Mouse (Mus musculus) liver, adult (tissue): ENCODE data around the gene Med12l.

ENCODE experiments used
- GATA4 ChIP-seq: IDR thresholded peaks from 2 replicates; pipeline ENCODE4 v1.6.1; 2014; ENCODE audit warnings: mild to moderate bottlenecking, low read length; ENCODE audit not compliant: insufficient replicate concordance

Med12l gene

GRCm38 (mm10) chr3:59141507-59142305 is 136.1 kb downstream of the Med12l start:
- no peak for TF ChIP-seq GATA4

DNA sequence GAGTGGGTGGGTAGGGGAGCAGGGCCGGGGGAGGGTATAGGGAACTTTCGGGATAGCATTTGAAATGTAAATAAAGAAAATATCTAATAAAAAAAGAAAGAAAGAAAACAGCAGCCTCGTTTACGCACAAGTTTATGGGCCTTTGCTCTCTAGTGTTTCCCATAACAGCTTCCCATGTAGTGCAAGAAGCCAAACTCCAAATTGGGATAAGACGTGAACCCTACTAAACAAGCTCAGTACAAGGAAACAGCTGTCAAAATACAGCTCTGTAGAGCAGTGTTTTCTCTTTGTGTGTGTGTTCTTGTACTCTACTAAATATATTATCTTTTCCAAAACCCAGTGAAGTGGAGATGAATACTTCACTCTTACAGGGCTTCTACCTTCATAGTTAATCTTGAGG is 139.6 kb downstream of the Med12l start:
- TF ChIP-seq GATA4 = no peak

- TF ChIP-seq GATA4 = no peak
These were observed 144.0 kb downstream of the Med12l start for GRCm38 (mm10) chr3:59149646-59150045.

DNA sequence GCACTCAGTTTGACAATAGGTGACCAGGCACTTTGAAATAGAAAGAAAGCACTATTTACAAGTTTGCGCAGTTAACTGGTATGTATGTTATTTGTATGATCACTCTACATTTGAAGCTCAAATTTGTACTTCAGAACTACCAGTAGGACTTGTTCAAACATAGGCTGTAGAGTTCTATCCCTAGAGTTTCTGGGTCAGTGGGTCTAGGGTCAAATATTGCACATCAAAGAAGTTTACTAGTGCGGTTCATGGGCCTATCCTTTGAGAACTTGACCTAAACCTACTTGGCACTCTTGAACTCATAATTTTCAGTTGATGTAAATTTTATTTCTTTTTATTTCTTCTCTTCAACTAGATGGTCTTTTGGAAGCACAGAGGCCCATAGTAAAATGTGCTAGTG is 145.0 kb downstream of the Med12l start:
- no peak for TF ChIP-seq GATA4

GRCm38 (mm10) chr3:59153424-59153823 is 147.8 kb downstream of the Med12l start, which contains the start of gene P2ry14:
TSS of gene P2ry14 (minus strand) at chr3:59153618.
- no peak for TF ChIP-seq GATA4

DNA sequence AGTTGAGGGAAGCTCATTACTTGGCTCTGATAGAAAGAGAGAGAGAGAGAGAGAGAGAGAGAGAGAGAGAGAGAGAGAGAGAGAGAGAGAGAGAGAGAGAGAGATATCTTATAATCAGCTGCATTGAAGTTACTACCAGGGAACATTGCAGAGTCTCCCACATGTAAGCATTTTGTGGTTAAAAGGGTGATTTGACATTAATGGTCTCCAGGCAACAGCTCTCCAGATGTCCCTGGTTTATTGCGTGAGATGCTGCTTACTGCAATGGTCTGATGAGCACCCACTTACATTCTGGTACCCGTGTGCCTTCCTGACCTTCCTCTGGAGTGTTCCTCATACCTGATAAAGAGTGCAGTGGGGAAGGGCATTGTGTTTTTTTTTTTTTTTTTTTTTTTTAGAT is 149.3 kb downstream of the Med12l start:
- no peak for TF ChIP-seq GATA4

DNA sequence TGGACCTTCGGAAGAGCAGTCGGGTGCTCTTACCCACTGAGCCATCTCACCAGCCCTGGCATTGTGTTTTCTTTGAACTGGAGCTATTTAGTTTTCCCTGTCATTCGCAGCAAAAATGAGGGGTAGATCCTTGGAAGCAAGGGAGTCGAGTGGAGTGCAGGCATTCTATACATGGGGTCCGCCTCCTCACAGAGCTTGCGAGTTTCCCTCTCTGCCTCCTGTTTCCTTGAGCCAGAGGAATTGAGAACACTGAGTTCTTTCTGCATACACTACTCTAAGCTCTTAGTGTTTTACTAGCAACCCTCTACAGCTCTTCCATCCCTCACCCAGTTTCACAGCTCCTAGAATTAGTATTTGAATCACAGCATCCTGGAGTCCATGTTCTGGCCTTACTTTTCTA is 149.8 kb downstream of the Med12l start:
- TF ChIP-seq GATA4 = no peak

DNA sequence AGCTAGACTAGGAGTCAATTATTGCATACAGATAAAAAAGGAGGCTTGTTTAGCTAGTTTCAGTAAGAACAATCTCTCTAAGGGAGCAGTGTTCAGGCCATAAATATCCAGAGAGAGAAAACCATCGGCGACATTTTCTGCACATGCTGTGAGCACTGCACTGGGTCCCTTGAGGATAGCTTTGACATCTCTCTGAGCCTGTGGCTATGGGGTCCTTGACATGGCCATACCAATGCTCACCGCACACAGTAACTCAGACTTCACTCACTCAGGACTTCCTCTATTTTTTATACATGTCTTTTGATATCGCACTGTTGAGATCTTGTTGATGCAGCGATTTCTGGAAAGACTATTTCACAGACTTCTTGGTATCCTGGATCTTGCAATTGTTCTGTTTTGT is 151.4 kb downstream of the Med12l start:
- TF ChIP-seq GATA4 = no peak

DNA sequence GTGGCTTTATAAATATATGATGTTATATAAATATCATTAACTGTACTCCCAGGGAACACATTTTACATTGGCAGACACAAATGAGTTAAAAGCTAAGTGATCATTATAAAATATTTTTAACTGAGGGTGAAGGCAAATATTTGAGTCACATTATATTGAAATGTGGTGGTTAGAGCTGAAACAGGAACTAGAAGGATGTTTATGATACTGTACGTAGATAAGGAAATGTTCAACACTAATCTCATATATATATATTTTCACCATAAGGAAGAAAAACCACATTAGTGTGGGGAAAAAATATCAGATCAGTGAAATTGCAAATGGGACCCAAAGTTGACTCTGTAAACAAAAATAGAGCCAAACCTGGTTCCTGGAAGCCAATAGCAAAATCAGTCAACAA is 154.8 kb downstream of the Med12l start:
- no peak for TF ChIP-seq GATA4

DNA sequence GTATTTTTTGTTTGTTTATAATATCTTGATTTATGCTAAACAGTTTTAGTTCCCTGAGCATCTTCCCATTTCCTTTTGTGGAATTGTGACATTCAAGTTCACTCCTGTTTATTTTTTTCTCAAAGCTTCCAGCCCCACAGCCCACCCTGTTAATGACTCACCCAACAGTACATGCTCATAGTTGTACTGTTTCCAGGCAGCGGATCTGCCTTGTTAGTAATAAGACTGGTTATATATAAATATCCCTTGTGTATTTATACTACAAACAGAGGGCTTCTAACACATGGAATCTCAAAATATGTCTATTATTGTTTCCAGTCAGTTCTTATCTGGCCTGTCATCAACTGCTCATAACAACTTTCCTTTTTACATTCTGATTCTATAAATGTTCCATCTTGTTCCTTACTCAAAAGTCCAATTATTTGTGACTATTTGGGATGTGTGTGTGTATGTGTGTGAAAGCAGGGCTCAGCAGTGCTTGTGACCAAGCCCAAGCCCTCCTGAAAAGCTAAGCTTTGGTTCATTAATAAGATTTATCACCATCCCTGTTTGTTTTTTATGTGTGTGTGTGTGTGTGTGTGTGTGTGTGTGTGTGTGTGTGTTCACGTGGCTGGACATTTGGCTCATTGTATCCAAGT is 161.9 kb downstream of the Med12l start:
- TF ChIP-seq GATA4 = no peak

- no peak for TF ChIP-seq GATA4
These were observed 162.9 kb downstream of the Med12l start for GRCm38 (mm10) chr3:59168476-59168875.

DNA sequence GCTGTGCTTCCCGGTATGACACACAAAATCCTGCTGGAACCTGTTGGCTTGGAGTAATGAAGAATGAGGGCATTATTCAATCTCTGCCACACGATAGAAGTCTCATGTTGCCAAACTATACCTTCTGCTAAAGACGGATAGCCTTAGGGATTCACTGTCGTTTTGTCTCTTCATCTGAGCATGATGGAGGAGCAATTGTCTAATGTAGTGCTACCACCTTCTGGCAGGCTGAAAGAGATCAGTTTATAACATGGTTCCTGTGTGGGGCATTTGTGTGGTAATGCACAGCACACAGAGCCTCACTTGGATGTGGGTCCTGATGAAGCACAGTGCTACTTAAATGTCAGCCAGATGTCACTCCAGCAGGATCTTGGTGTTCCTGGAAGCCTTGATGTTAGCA is 163.6 kb downstream of the Med12l start:
- no peak for TF ChIP-seq GATA4

DNA sequence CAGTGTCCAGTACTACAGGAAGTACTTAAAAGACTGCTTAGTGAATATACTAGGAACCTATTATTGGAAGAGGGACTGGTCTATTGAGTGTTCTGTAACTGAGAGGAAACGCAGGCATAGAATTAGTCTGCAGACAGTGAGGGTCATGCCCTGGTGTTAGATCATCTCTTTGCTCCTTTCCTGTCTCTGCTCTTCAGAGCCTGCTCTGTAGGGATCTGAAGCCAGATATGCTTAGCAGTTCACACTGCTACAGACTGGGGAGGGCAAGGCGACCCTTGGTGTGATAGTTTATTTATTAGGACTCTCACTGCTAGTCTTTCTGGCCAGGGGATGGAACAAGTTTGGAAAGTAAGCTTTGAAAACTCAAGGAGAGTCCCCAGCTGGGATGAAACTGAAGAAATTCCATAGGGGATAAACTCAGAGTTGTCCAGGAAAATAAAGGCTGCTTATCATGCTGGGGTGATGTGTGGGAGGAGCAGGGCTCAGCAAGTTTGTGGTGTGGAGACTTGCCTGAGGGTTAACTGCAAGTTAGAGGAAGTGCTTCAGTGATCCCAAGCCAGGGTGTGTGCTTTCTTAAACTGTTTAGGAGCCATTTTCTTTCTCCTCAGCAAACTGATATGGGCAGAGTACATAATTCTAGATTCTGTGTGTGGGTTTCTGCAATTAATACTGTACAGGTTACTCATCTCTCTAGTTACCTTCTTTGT is 164.4 kb downstream of the Med12l start:
- no peak for TF ChIP-seq GATA4

DNA sequence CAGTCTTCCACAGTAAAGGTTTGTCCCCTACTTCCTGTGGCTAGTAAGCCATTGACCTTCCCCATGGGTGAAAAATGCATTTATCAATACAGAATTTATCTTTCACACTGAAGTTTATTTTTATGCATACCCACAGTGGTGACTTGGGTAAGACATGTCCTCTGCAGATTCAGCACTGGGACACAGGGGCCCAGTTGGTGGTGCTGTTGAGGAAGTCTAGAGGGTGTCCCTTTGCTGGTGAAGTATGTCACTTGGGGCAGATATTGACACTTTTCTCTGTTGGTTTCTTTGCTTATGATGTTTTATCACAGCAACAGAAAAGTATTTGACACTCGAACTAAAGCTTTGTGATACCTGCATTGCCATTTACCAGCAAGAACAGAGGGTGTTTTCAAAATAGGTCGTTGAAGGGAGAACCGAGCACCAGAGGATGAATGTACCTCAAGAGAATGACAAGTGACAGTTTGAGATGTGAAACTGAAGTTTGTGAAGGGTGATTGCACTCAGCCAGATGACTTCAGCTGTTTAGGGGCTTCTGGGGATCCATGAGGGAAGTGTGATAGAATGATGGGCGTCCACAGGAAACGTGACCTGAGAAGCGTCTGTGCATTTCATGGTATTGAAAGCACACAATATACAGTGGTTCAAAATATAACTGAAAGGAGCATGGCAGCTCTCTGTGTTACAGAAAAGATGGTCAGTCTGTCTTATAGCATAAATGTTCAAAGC is 169.0 kb downstream of the Med12l start:
- TF ChIP-seq GATA4 = no peak

- no peak for TF ChIP-seq GATA4
These were observed 169.6 kb downstream of the Med12l start for GRCm38 (mm10) chr3:59175234-59175633.
